Mouse (Mus musculus) E14TG2a.4 (cell line): ENCODE measurements at regions not wholly inside any gene's neighbourhood (a gene's known extent, or its start where the extent isn't known, plus 50 kb on each side); places are given as distances from the start of the nearest gene placed in this dataset.

Experiments
- CTCF ChIP-seq: conservative IDR thresholded peaks from 2 replicates; pipeline ENCODE4 v1.5.1; 2014; ENCODE audit warnings: low read length
- NANOG ChIP-seq: IDR thresholded peaks from 2 replicates; pipeline ENCODE4 v1.6.1; 2014; ENCODE audit warnings: borderline replicate concordance, low read length, mixed read lengths
- POU5F1 ChIP-seq: IDR thresholded peaks from 2 replicates; pipeline ENCODE4 v1.6.1; 2014; ENCODE audit warnings: low read length, borderline replicate concordance

- TF ChIP-seq CTCF = no peak
- no peak for TF ChIP-seq NANOG
- no peak for TF ChIP-seq POU5F1
Observed at GRCm38 (mm10) chr11:48295370-48295769, 306.6 kb upstream of the Sgcd start.
